Mouse (Mus musculus): ENCODE data around the gene Prr7. TPM values are rescaled to one million over a fixed set of nuclear protein-coding genes. Genes with fewer than 3 reads are reported as not detected.

Gene Prr7
- polyA plus RNA-seq (2016; fragmentation: Nextera tagmentation; extraction: Ambion mirVana): 1.1 and 1.3 TPM in 2 replicates

DNA sequence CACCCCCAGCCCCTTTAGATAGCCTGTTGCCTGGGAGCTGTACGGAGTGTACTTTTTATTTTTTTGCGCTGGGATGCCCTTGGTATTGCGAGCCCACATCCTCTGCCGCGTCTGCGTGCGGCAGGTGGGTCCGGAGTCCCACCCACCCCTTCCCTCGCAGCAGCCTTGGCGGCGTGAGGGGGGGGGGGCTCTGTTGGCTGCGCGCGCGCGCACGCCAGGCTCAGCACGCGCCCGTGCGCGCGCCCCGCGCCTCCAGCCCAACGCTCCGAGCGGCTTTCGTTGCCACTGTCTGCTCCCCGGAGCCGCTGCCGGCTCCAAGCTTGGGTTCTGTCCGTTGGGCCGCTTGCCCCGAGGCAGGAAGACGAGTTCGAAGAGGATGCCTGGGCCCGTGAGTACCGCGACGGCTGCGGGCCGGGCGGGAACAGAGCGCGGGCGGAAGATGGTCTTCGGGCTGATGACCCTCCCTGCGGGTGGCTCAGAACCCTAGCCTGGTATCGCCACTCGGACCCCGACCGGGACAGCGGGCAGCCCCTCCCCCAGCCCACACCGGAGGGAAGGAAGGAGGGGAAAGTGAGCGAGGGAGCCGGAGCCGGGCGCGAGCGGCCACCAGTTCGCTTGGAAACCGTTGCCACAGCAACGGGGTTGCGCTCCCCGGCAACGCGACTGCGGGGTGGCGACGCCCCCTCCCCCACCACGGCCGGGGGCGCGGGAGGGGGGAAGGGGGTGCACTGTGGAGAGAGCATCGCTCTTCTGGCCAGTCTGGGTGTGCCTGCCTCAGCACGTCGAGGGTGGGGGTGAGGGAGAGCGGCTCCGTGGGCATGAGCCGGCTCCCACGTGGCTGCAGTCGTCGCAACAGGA, at the start of gene Prr7:
Prr7 (plus strand) TSS at position 241 of the 858 bp plus-strand sequence.
- Histone ChIP-seq H3K27me3 (no peaks in the 10 kb centered on the region), H3K9me3 (no peaks in the 10 kb centered on the region), H3K36me3 (peaks cover 32% of the 10 kb centered on the region), H3K4me1 (peaks cover 30% of the 10 kb centered on the region), H3K4me2 (replicated peaks) (peak within 1 kb of the TSS; percentile 89), H3K27ac (peak within 1 kb of the TSS; percentile 92), H3K4me3 (peak within 1 kb of the TSS; percentile 68), H3K9ac (peak within 1 kb of the TSS; percentile 84)
- under 1% methylated on average over 78 of the region's 84 CpGs for WGBS
- peak; percentile 76 for ATAC-seq (ENCODE audit: insufficient number of reproducible peaks, insufficient read depth, low FRiP score, low TSS enrichment)

DNA sequence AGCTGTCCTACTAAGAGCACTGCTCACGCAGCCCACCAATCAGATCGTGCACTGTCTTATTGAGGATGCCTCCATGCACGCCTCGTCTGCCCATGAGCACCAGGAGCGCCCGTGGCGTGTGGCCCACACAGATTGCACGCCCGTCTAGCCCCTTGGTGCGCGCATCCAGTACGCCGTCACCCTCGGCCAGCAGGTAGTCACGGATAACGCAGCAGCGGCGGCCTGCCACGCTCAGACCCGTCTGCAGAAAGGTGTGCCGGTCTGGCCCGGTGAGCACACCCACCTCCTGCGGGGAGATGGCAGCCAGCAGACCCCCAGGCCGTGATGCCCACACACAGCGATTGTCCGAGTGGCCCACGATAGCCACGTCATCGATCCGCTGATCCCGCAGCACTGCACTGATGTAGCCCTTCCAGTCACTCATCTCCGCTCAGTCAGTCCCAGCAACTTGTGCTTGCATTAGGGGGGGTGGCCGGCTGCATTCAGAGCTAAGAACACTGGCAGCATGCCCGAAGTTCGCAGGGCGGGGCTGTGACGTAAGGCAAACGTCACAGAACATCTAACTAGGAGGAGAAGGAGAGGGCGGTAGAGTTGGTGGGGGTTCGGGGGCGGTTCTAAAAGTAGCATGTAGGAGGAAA, 49.2 kb upstream of the Prr7 start, which contains the start of gene Pfn3:
Pfn3 (minus strand) TSS at position 490 of the 638 bp plus-strand sequence.
- Histone ChIP-seq H3K4me1 (peaks cover 6% of the 10 kb centered on the region; the same call in 1 of the 2 replicates), H3K27ac (0 out of 2 replicates have a peak within 1 kb of the TSS, but pooled peaks have one; percentile 19), H3K9me3 (no peaks in the 10 kb centered on the region), H3K9ac (peak within 1 kb of the TSS; percentile 59), H3K36me3 (no peaks in the 10 kb centered on the region), H3K27me3 (peaks cover 50% of the 10 kb centered on the region), H3K4me2 (replicated peaks) (peak within 1 kb of the TSS; percentile 75), H3K4me3 (peak within 1 kb of the TSS; percentile 41)
- ATAC-seq (ENCODE audit: insufficient number of reproducible peaks, insufficient read depth, low FRiP score, low TSS enrichment): peak; percentile 62; the same call in 1 of the 2 replicates
- 8% methylated on average over 41 of the region's 41 CpGs for WGBS

GRCm38 (mm10) chr13:55418004-55418403, 46.1 kb upstream of the Prr7 start:
- Histone ChIP-seq H3K27ac (no peak overlapping the region), H3K36me3 (no peaks in the 10 kb centered on the region), H3K4me2 (replicated peaks) (peak overlapping the region; percentile 10; the same call in 1 of the 2 replicates), H3K4me1 (peaks cover 21% of the 10 kb centered on the region), H3K9me3 (no peaks in the 10 kb centered on the region), H3K27me3 (peaks cover 71% of the 10 kb centered on the region), H3K9ac (no peak overlapping the region), H3K4me3 (no peak overlapping the region)
- ATAC-seq (ENCODE audit: insufficient number of reproducible peaks, insufficient read depth, low FRiP score, low TSS enrichment): no peak
- 12% methylated on average over 12 of the region's 12 CpGs for WGBS

- Histone ChIP-seq H3K36me3 (no peaks in the 10 kb centered on the region), H3K4me2 (replicated peaks) (no peak overlapping the region), H3K27me3 (peaks cover 60% of the 10 kb centered on the region), H3K27ac (no peak overlapping the region), H3K4me1 (peaks cover 21% of the 10 kb centered on the region), H3K4me3 (no peak overlapping the region), H3K9ac (no peak overlapping the region), H3K9me3 (no peaks in the 10 kb centered on the region)
- WGBS: 74% methylated on average over 5 of the region's 5 CpGs
- no peak for ATAC-seq (ENCODE audit: insufficient number of reproducible peaks, insufficient read depth, low FRiP score, low TSS enrichment)
These were observed 44.9 kb upstream of the Prr7 start for GRCm38 (mm10) chr13:55419142-55419541.

DNA sequence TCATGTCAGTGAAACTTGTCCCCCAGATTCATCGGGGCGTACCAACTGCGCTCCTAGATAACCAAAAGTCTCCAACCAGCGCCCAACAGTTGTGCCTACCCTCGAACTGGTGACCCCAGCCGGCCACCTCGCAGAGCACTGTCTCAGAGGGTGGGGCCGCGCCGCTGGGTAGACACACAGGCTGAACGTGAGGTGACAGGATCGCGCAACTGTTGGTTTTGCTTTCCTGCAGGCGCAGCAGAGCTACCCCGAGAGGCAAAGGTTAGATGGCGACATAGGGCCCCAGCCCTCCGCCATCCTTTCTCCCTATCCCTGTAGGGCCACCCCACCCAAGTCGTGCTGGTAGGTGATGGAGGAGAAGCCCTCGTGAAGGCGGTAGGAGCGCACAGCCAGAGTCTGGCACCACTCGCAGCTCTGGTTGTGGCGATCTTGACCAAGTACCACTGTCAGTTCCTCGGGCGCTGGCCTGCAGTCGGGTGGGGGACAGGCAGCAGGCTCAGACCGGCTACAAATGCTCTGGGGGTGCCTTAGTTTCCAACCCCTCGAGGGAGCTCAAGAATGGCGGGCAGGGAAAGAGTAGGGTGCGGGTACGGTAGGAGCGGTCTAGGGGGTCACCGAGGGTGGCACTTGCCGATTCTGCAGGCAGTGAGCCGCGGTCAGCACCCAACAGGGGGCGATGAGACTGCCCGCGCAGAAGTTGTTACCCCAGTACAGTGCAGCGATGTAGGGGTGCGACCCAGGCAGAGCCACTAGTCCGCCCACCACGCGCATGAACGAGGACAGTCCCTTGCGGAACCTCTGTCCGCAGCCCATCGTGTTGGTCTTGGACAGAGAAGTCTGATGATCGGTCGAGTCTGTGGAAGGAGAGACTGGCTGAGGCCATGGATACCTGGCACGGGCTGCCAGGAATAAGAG, 43.8 kb upstream of the Prr7 start:
- Histone ChIP-seq H3K9ac (no peak overlapping the region), H3K9me3 (no peaks in the 10 kb centered on the region), H3K36me3 (no peaks in the 10 kb centered on the region), H3K4me1 (peaks cover 19% of the 10 kb centered on the region; the same call in 1 of the 2 replicates), H3K4me2 (replicated peaks) (peak overlapping the region; percentile 40), H3K4me3 (peak overlapping the region; percentile 5; the same call in 1 of the 2 replicates), H3K27me3 (peaks cover 50% of the 10 kb centered on the region), H3K27ac (no peak overlapping the region)
- WGBS: 29% methylated on average over 51 of the region's 51 CpGs
- ATAC-seq (ENCODE audit: insufficient number of reproducible peaks, insufficient read depth, low FRiP score, low TSS enrichment): no peak

DNA sequence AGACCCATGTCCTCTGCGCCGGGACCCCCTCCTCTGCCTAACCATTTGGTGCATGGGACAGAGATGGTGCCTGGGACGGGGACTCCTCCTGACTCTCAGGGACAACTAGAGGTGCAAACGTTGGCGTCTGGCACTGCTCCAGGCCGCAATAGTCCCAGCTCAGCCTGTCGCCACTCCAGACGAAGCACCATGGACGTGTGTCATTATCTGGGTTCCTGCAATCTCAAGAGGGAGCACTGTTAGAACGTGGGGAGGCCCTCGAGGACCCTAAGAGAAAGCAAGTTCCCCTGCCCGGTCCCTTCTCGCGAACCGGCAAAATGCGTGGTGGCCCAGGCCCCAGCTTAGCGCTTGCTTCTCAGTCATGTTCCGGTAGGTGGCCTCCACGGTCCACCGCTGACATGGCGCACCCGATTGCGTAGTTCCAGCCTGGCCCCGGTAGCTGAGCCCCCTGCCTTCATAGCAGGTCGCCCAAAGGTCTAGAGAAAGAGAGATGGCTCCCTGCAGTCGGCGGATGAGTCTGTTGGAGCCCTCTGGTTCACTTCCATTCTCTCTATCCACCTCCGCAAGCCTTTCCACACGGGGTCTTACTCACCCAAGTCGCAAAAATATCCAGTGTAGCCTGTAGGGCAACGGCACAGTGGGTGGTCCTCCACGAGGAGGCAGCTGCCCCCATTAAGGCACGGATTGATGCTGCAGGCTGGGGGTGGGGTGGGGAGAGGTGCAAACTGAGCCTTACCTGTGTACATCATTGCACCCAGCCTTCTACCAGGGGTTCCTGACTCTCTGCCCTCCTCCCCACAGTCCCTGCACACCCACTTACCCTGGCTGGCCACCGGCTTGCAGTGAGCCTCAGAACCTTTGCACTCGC, 42.9 kb upstream of the Prr7 start:
- peaks cover 19% of the 10 kb centered on the region; the same call in 1 of the 2 replicates for H3K4me1 ChIP-seq
- no peak for ATAC-seq (ENCODE audit: insufficient number of reproducible peaks, insufficient read depth, low FRiP score, low TSS enrichment)
- H3K36me3 ChIP-seq: no peaks in the 10 kb centered on the region
- peaks cover 50% of the 10 kb centered on the region for H3K27me3 ChIP-seq
- WGBS: 11% methylated on average over 35 of the region's 35 CpGs
- H3K4me3 ChIP-seq: peak overlapping the region; percentile 5
- H3K4me2 ChIP-seq (replicated peaks): peak overlapping the region; percentile 40
- no peak overlapping the region for H3K27ac ChIP-seq
- H3K9ac ChIP-seq: peak overlapping the region; percentile 15; the same call in 1 of the 2 replicates
- H3K9me3 ChIP-seq: no peaks in the 10 kb centered on the region

DNA sequence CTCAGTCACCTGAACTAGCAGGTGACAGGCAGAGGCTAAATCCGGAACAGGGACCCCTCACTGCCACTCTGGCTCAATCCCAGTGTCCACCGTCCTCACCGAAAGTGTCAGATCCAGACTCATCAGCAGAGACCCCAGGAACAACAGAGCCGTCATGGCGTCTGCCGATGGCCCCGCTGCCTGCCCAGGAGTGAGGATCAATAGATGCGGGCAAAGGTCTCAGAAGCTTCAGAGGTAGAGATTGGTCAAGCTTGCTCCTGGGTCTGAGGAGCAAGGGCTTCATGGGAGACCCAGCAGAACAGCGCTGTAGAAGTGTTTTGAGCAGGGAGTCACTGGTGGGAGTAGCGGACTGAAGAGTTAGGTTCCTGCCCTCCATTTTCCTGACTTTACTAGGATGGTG, 37.5 kb upstream of the Prr7 start, which contains the start of gene F12:
F12 (minus strand) TSS at position 181 of the 400 bp plus-strand sequence.
- H3K4me1 ChIP-seq: peaks cover 2% of the 10 kb centered on the region; the same call in 1 of the 2 replicates
- ATAC-seq (ENCODE audit: insufficient number of reproducible peaks, insufficient read depth, low FRiP score, low TSS enrichment): no peak
- no peaks in the 10 kb centered on the region for H3K9me3 ChIP-seq
- peaks cover 13% of the 10 kb centered on the region for H3K27me3 ChIP-seq
- H3K9ac ChIP-seq: no peak within 1 kb of the TSS
- no peaks in the 10 kb centered on the region for H3K36me3 ChIP-seq
- no peak within 1 kb of the TSS for H3K4me2 ChIP-seq (replicated peaks)
- WGBS: 89% methylated on average over 10 of the region's 10 CpGs
- H3K27ac ChIP-seq: no peak within 1 kb of the TSS
- no peak within 1 kb of the TSS for H3K4me3 ChIP-seq

- Histone ChIP-seq H3K9me3 (no peaks in the 10 kb centered on the region), H3K4me1 (no peaks in the 10 kb centered on the region), H3K27ac (no peak overlapping the region), H3K9ac (no peak overlapping the region), H3K36me3 (no peaks in the 10 kb centered on the region), H3K4me3 (no peak overlapping the region), H3K4me2 (replicated peaks) (no peak overlapping the region), H3K27me3 (0 out of 2 replicates have a peak, but pooled peaks cover 3% of the 10 kb centered on the region)
- 57% methylated on average over 12 of the region's 12 CpGs for WGBS
- no peak for ATAC-seq (ENCODE audit: insufficient number of reproducible peaks, insufficient read depth, low FRiP score, low TSS enrichment)
These were observed 34.7 kb upstream of the Prr7 start for GRCm38 (mm10) chr13:55429226-55429888.

- 85% methylated on average over 2 of the region's 2 CpGs for WGBS
- Histone ChIP-seq H3K4me3 (no peak overlapping the region), H3K36me3 (no peaks in the 10 kb centered on the region), H3K9ac (no peak overlapping the region), H3K27me3 (0 out of 2 replicates have a peak, but pooled peaks cover 3% of the 10 kb centered on the region), H3K4me2 (replicated peaks) (no peak overlapping the region), H3K9me3 (no peaks in the 10 kb centered on the region), H3K27ac (no peak overlapping the region), H3K4me1 (no peaks in the 10 kb centered on the region)
- ATAC-seq (ENCODE audit: insufficient number of reproducible peaks, insufficient read depth, low FRiP score, low TSS enrichment): no peak
These were observed 33.5 kb upstream of the Prr7 start for GRCm38 (mm10) chr13:55430566-55430965.
